Mouse (Mus musculus) WW6 (cell line): ENCODE data around the gene Cklf.
"Not testable (repeated sequence)": the region's sequence is repeated elsewhere in the genome, so short reads cannot be mapped to it uniquely, and the experiment has no call there.

Experiments used
- DNase-seq: peaks from one replicate; pipeline ENCODE4 v3.0.0-alpha.2; 2013; ENCODE audit warnings: low read depth, low spot score

Cklf gene

GRCm38 (mm10) chr8:104264271-104264935 is 13.7 kb downstream of the Cklf start:
- DNase-seq = not testable (repeated sequence)

GRCm38 (mm10) chr8:104268368-104268767 is 17.7 kb downstream of the Cklf start:
- no peak for DNase-seq

- no peak for DNase-seq
Measured at GRCm38 (mm10) chr8:104268937-104269440, 18.3 kb downstream of the Cklf start.

GRCm38 (mm10) chr8:104293081-104293480 is 42.4 kb downstream of the Cklf start, which contains the start of gene Cmtm2a:
Gene Cmtm2a, minus strand, starts transcription at chr8:104293181.
- not testable (repeated sequence) for DNase-seq

- no peak for DNase-seq
Measured at GRCm38 (mm10) chr8:104294396-104294795, 43.7 kb downstream of the Cklf start.

- DNase-seq = not testable (repeated sequence)
Measured at GRCm38 (mm10) chr8:104301577-104301976, 50.9 kb downstream of the Cklf start.

- not testable (repeated sequence) for DNase-seq
Measured at GRCm38 (mm10) chr8:104302536-104302935, 51.9 kb downstream of the Cklf start.

- no peak for DNase-seq
Measured at GRCm38 (mm10) chr8:104304962-104305361, 54.3 kb downstream of the Cklf start.

GRCm38 (mm10) chr8:104308341-104308740 is 57.7 kb downstream of the Cklf start:
- DNase-seq = not testable (repeated sequence)

GRCm38 (mm10) chr8:104309441-104310155 is 58.9 kb downstream of the Cklf start, which contains the start of the genes Gm45711 and Cmtm1:
Gene Gm45711, minus strand, starts transcription at chr8:104310081.
Gene Cmtm1, minus strand, starts transcription at chr8:104310145.
- DNase-seq = not testable (repeated sequence)

- DNase-seq = not testable (repeated sequence)
Measured at GRCm38 (mm10) chr8:104312023-104312422, 61.4 kb downstream of the Cklf start.

- no peak for DNase-seq
Measured at GRCm38 (mm10) chr8:104313311-104313710, 62.6 kb downstream of the Cklf start.
